Mouse (Mus musculus) urinary bladder, postnatal 4 days (tissue): Measurements from ENCODE around the gene Phldb1.

Experiments used
- DNase-seq, 2 experiments: peaks; one replicate each; pipeline ENCODE4 v3.0.0; 2021 to 2022; ENCODE audit warnings: low spot score in 2 of 2

Phldb1 gene

GRCm38 (mm10) chr9:44726431-44727146, 8.4 kb downstream of the Phldb1 start:
- DNase-seq: no peak

GRCm38 (mm10) chr9:44724665-44725064, 10.3 kb downstream of the Phldb1 start:
- no peak for DNase-seq

- peak in 1 of 2 experiments; percentile 66 for DNase-seq
Measured at GRCm38 (mm10) chr9:44724223-44724622, 10.8 kb downstream of the Phldb1 start.

- DNase-seq: no peak
Measured at GRCm38 (mm10) chr9:44723521-44724041, 11.4 kb downstream of the Phldb1 start.

GRCm38 (mm10) chr9:44723008-44723407, 12.0 kb downstream of the Phldb1 start:
- no peak for DNase-seq

- DNase-seq: no peak
Measured at GRCm38 (mm10) chr9:44722575-44722974, 12.4 kb downstream of the Phldb1 start.

GRCm38 (mm10) chr9:44721877-44722186, 13.2 kb downstream of the Phldb1 start:
- DNase-seq: no peak

- DNase-seq: peak; percentile 88 to 92
Measured at GRCm38 (mm10) chr9:44721154-44721876, 13.7 kb downstream of the Phldb1 start.

GRCm38 (mm10) chr9:44720358-44721153, 14.4 kb downstream of the Phldb1 start:
- DNase-seq: no peak

- DNase-seq: no peak
Measured at GRCm38 (mm10) chr9:44719632-44720357, 15.2 kb downstream of the Phldb1 start.

GRCm38 (mm10) chr9:44718937-44719631, 15.9 kb downstream of the Phldb1 start:
- no peak for DNase-seq

- no peak for DNase-seq
Measured at GRCm38 (mm10) chr9:44717822-44718242, 17.2 kb downstream of the Phldb1 start.

- DNase-seq: no peak
Measured at GRCm38 (mm10) chr9:44716997-44717821, 17.8 kb downstream of the Phldb1 start.

- no peak for DNase-seq
Measured at GRCm38 (mm10) chr9:44715705-44716362, 19.2 kb downstream of the Phldb1 start.

- DNase-seq: no peak
Measured at GRCm38 (mm10) chr9:44715109-44715508, 19.9 kb downstream of the Phldb1 start.

- DNase-seq: no peak
Measured at GRCm38 (mm10) chr9:44713574-44713973, 21.4 kb downstream of the Phldb1 start.

- peak in 1 of 2 experiments; percentile 54 for DNase-seq
Measured at GRCm38 (mm10) chr9:44713080-44713479, 21.9 kb downstream of the Phldb1 start.

GRCm38 (mm10) chr9:44711602-44712001, 23.4 kb downstream of the Phldb1 start:
- no peak for DNase-seq

- DNase-seq: no peak
Measured at GRCm38 (mm10) chr9:44710213-44710612, 24.8 kb downstream of the Phldb1 start.

- no peak for DNase-seq
Measured at GRCm38 (mm10) chr9:44709600-44709999, 25.4 kb downstream of the Phldb1 start.
